Mouse (Mus musculus): Measurements from ENCODE around the gene Tbrg1.

DNA sequence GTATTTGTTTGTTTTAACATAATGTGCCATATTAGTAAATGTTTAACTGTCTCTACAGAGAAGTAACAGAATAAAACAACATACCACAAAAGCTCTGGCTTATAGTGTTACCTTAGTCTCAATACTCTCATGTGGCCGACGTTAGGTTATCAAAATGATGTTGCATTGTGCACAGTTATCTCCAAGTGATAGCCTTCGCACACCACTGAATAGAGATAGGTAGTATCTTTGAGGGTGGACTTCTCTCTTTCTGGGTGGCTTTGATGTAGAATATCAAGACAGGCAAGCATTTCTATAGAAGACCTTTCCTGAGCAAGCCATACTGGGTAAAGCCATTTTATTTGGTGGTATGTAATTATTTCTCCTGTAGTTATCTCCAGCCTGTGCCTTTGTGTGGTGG is 52.0 kb downstream of the Tbrg1 start:
- TF ChIP-seq CTCF (IDR thresholded peaks at IDR 0.05; ENCODE audit: low read depth): no peak
- TF ChIP-seq EP300 (IDR thresholded peaks at IDR 0.05; ENCODE audit: low read depth): no peak

Measured in heart, postnatal 0 days (tissue).